Mouse (Mus musculus) neutrophil, adult 83 days (primary cell): ENCODE data around the gene Pacs2. TPM values are rescaled to one million over a fixed set of nuclear protein-coding genes. Genes with fewer than 3 reads are reported as not detected.

ENCODE experiments used
- total RNA-seq, 2 experiments: library from RNA; stranded (reverse); gene quantifications; one replicate each; pipeline ENCODE4 v1.2.4; 2023

Pacs2 gene
- 10 to 100 TPM; 60.4 to 61.1 TPM for total RNA-seq

DNA sequence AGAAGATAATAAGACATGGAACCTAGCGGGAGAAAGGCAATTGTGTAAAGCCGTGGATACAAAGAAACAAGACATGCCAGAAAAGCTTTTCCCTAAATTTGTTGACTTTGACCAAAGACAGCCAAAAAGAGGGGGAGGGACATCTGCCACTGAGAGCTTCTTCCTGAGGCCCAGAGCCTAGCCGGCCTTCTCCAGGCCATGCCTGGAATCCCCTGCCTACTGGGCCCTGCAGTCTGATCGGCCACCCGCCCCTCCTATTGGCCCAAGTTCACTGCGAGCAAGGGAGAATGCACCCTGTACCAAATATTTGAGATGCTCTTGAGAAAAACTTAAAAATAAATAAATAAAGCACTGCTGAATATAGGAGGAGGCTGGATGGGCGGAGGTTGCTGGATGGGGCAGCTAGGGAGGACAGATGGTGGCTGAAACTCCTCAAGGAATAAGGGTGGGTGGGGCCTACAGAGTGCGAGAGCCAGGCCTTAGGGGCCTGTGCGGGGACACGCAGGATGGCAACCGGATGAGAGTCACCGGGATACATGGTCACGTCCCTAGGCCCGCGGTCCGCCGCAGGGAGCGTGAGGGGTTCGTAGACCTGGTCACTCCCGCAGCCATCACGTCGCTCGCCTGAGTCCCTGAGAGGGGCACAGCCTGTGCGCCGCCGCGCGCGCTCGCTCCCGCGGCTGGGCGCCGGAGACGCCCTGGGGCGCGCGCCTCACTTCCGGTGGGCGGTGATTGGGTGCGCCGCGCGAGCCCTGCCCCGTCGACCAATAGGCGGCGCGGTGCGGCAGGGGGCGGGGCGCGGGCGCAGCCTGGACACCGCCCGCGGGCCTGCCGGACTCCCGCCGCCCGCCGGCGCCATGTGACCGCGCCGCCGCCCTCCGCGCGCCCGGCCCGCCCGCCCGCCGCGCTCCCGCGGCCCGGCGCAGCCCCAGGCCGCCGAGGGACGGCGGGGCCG lies at the start of gene Pacs2:
Gene Pacs2, plus strand, starts transcription at position 905 of the 955 bp plus-strand sequence.

DNA sequence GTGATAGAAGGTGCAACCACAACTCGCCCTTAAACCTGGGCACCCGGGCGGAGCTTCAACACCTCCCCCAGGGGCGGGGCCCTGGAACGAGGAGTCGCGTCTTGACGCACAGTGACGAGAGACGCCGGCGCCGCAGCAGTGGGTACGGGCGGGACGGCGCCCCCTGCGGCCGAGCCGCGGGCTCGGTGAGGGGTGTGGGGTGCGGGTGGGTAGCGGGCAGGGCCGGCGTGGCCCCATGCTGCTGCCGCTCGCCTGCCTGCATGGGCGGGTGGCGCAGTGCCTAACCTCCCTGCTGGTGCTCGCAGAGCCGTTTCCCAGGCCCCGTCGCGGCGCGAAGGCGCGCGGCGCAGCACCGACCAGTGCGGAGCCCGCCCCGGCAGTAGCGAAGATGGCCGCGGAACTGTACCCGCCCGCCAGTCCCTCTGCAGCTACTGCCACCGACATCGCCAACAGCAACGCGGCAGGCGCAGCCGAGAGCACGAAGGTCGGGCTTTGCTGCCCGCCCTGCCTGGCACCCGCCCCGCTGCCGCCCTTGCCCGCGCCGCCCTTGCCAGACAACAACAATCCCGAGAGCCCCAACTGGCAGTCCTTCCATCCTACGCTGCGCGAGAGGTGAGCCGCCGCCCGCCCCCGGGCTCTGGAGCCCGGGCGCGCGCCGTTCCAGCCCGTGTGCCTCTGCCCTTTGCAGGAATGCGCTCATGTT lies 37.8 kb upstream of the Pacs2 start, which contains the start of gene Btbd6:
Gene Btbd6, plus strand, starts transcription at position 112 of the 703 bp plus-strand sequence.

DNA sequence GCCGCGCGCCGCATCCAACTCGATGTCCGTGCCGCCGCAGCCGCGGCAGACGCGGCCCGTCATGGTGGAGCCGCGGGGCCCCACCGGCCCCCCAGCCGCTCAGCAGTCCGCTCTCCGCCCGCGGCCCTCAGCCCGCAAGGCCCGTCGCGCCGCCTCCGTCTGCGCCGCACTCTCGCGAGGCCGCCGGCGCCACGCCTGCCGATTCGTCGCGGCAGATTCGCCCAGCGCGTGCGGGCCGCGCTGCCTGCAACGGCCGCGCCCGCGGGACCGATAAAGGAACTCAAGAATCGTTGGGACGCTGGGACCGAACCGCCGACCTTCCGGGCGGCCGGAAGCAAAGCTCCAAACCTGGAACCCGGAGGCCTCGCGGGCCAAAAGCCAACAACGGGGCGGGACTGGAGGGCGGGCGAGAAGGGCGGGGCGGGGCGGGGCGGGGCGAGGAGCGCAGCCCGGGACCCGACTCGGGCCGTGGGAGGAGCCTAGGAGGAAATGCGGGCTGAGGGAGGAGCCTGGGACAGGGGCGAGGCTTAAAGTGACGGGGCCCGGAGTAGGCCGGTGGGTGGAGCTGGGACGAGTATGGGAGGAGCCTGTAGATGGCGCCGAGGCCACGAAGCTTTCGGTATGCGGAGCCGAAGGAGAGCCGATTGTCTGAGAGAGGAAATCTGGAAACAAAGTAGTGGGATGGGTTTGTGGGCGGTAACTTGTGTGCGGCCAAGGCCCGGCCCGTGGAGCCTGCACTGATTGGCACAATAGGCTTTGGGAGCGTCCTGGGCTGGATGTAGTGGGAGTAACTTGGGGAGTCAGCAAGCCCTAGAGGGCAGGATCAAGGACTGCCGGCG lies 13.8 kb upstream of the Pacs2 start, which contains the start of gene Brf1:
Gene Brf1, minus strand, starts transcription at position 411 of the 839 bp plus-strand sequence.

DNA sequence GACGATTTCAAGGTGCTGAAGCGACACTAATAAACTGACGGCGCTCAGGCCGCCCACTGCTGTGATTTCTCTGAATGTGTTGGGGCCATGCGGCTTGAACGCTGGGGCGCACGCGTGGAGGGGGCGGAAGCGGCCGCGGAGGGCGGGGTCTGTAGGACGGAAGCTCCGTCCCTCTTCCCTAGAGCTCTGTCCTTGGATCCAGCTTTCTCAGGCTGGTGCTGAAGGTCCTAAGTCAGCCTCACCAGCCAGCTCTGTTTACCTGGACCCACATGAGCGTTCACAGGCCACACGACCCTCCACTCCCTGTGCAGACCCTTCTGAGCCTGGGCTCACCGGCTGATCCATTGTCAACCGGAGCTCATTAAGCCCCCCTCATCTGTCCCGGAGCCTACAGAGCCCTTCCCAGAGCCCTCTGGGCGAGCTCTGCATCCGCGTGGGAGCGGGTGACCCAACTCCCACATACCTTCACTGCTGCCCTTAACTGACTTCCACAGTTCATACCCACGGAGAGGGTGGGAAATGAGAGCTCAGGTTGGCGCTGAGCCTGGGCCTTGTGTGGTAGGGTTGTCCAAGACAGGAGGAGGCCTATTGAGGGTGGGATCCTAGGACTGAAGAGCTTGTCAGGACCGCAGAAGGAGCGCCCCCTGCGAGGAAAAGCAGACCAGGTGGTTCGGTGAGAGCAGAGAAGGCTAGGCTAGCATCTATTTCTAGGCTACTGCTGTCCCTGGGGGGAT lies 60.2 kb downstream of the Pacs2 start, which contains the start of gene Tex22:
Gene Tex22, plus strand, starts transcription at position 174 of the 734 bp plus-strand sequence.

DNA sequence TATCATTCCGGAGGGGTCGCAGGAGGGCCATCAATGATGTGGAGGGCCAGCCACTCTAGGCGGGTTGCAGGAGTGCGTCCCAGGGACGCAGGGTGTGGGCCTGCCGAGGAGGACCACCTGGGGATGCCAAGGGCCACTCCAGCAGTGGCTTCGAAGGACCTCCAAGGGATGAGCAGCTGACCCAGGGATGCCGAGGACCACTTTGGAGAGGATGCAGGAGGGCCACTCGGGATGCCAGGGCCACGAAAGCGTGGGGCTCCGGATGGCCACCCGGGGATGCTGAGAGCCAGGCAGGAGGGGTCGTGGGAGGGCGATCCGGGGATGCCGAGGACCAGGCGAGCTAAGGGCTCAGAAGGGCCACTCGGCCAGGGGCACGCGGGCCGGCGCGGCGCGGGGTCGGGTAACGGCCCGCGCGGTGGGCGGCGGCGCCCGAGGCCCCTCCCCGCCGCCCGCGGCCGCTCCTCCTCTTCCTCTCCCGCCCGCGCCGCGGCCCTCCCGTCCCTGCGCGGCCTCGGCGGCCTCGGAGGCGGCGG lies 83.5 kb downstream of the Pacs2 start, which contains the start of gene Mta1:
Gene Mta1, plus strand, starts transcription at position 530 of the 533 bp plus-strand sequence.

Other genes with a start within 250 kb of the Pacs2 start
- gene Ahnak2, start 211.9 kb upstream of the Pacs2 start, total RNA-seq: under 1 TPM; 0.37 to 0.79 TPM
- gene Clba1, start 205.6 kb upstream of the Pacs2 start, total RNA-seq: 1 to 10 TPM in 1 of 2 experiments, under 1 TPM in 1; 0.68 to 1.1 TPM
- gene Cdca4, start 185.1 kb upstream of the Pacs2 start, total RNA-seq: 10 to 100 TPM; 35.1 to 38.5 TPM
- gene Gpr132, start 146.3 kb upstream of the Pacs2 start, total RNA-seq: 10 to 100 TPM; 21.7 to 22.3 TPM
- gene Jag2, start 84.7 kb upstream of the Pacs2 start, total RNA-seq: under 1 TPM; 0.26 to 0.90 TPM
- 1 to 10 TPM; 6.9 to 8.8 TPM for gene Nudt14, start 72.4 kb upstream of the Pacs2 start, total RNA-seq
- gene Btbd6, start 38.0 kb upstream of the Pacs2 start, total RNA-seq: 1 to 10 TPM; 3.4 to 5.5 TPM
- 10 to 100 TPM; 62.7 to 67.4 TPM for gene Brf1, start 13.8 kb upstream of the Pacs2 start, total RNA-seq
- gene Tex22, start 60.0 kb downstream of the Pacs2 start, total RNA-seq: under 1 TPM; 0.37 to 0.49 TPM
- gene Mta1, start 83.8 kb downstream of the Pacs2 start, total RNA-seq: 10 to 100 TPM; 27.7 to 27.9 TPM
- gene Crip2, start 125.7 kb downstream of the Pacs2 start, total RNA-seq: 1 to 10 TPM; 4.0 to 6.7 TPM
- gene Crip1, start 131.8 kb downstream of the Pacs2 start, total RNA-seq: 100 to 1,000 TPM; 588 to 649 TPM
- gene Tedc1, start 141.9 kb downstream of the Pacs2 start, total RNA-seq: 10 to 100 TPM; 11.5 to 15.8 TPM
- not detected for gene Tmem121, start 171.4 kb downstream of the Pacs2 start, total RNA-seq